Mouse (Mus musculus): ENCODE measurements around the gene Cdc42ep5. TPM values are rescaled to one million over a fixed set of nuclear protein-coding genes. Genes with fewer than 3 reads are reported as not detected.
"Not testable (repeated sequence)": the region's sequence is repeated elsewhere in the genome, so short reads cannot be mapped to it uniquely, and the experiment has no call there.

Cdc42ep5 gene
- total and polyA plus RNA-seq, 2 experiments from 2014 or later = 8.5 to 11.7 TPM

DNA sequence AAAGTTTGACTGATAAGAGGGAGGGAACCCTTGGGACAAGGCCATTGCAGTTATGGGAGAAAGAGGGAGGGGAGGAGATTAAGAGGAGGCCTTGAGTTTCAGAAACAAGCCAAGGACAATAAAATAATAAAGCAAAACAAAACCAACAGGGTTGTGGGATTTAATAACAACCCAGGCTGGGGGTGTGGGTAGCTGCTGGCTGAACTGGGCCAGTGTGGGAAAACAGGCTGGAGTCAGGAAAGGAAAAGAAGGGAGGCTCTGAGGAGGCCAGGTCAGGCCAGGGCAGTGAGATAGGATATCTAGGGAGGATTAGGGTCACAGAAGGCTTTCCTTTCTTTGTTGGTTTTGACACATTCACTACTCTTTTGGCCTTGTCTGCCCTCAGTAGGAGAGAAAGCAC, 2.4 kb upstream of the Cdc42ep5 start:
- Histone ChIP-seq H3K4me2 (ENCODE audit: low read depth, low read length) (no peak overlapping the region), H3K9ac (replicated peaks; ENCODE audit: low read length) (no peak overlapping the region), H3K27me3 (ENCODE audit: insufficient read depth, low read length) (no peaks in the 10 kb centered on the region), H3K36me3 (ENCODE audit: insufficient read depth, low read length) (no peaks in the 10 kb centered on the region), H3K4me1 (ENCODE audit: insufficient read depth, low read length) (peaks cover 2% of the 10 kb centered on the region; the same call in 1 of the 2 replicates), H3K4me3 (ENCODE audit: low read length) (no peak overlapping the region), H3K27ac (no peak overlapping the region), H3K9me3 (ENCODE audit: low read length) (no peaks in the 10 kb centered on the region)
- no peak for TF ChIP-seq CTCF (IDR thresholded peaks at IDR 0.05; ENCODE audit: low read depth)
- ATAC-seq (no peak), DNase-seq (ENCODE audit: low spot score) (no peak)

DNA sequence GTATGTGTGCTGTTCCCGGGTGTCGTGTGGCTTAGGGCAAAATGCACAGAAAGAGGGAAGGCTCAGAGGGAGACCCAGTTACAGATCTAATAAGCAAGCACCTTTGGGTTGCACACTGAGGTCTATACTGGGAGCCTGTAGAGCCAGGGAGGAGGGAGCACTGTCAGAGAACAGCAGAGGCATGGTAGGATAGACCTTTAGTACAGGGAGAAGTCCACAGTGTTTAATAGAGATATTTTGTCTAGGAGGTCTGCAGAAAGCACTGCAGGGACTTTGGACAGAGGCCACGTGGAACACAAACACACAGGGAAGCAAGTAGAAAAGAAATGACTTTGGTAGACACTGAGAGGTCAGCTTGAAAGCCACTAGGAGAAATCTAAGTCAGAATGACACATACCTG, 626 bp upstream of the Cdc42ep5 start:
- H3K4me3 ChIP-seq (ENCODE audit: low read length) = no peak overlapping the region
- no peak for DNase-seq (ENCODE audit: low spot score)
- no peaks in the 10 kb centered on the region for H3K36me3 ChIP-seq (ENCODE audit: insufficient read depth, low read length)
- H3K9ac ChIP-seq (replicated peaks; ENCODE audit: low read length) = no peak overlapping the region
- no peak for TF ChIP-seq CTCF (IDR thresholded peaks at IDR 0.05; ENCODE audit: low read depth)
- no peak for ATAC-seq
- H3K27me3 ChIP-seq (ENCODE audit: insufficient read depth, low read length) = no peaks in the 10 kb centered on the region
- 20% methylated on average over 3 of the region's 3 CpGs for WGBS
- peaks cover 2% of the 10 kb centered on the region; the same call in 1 of the 2 replicates for H3K4me1 ChIP-seq (ENCODE audit: insufficient read depth, low read length)
- H3K4me2 ChIP-seq (ENCODE audit: low read depth, low read length) = peak overlapping the region; percentile 62
- H3K9me3 ChIP-seq (ENCODE audit: low read length) = no peaks in the 10 kb centered on the region
- peak overlapping the region; percentile 16; the same call in 1 of the 2 replicates for H3K27ac ChIP-seq

DNA sequence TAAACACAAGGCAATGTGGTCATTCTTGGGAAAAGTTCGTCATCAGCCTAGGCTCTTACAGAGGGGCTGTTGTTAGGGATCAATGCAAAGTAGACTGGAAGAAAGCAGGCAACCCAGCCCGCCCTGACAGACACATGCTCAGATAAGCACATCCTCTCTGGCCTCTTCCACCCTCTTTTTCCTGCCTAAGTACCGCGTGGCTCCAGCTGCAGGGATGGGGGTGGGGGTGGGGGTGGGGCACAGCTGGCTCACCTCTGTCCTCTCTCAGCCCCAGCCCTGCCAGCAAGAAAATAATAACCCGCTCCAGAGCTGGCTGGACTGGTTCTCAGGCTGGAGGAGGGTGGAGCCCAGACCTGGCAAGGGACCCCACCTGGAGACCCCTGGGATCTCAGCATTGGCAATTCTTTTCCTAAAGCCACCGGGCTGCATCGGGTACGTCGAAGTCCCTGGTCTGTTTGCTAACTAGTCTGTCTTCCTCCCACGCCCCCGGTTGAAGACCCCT, 1.0 kb downstream of the Cdc42ep5 start:
- peak overlapping the region; percentile 34 for H3K4me3 ChIP-seq (ENCODE audit: low read length)
- TF ChIP-seq CTCF (IDR thresholded peaks at IDR 0.05; ENCODE audit: low read depth) = no peak
- no peaks in the 10 kb centered on the region for H3K9me3 ChIP-seq (ENCODE audit: low read length)
- H3K4me2 ChIP-seq (ENCODE audit: low read depth, low read length) = peak overlapping the region; percentile 62
- DNase-seq (ENCODE audit: low spot score) = no peak
- 2% methylated on average over 11 of the region's 11 CpGs for WGBS
- peak; percentile 46; the same call in 1 of the 2 replicates for ATAC-seq
- H3K9ac ChIP-seq (replicated peaks; ENCODE audit: low read length) = no peak overlapping the region
- no peaks in the 10 kb centered on the region for H3K36me3 ChIP-seq (ENCODE audit: insufficient read depth, low read length)
- H3K4me1 ChIP-seq (ENCODE audit: insufficient read depth, low read length) = peaks cover 2% of the 10 kb centered on the region; the same call in 1 of the 2 replicates
- H3K27ac ChIP-seq = no peak overlapping the region
- no peaks in the 10 kb centered on the region for H3K27me3 ChIP-seq (ENCODE audit: insufficient read depth, low read length)

DNA sequence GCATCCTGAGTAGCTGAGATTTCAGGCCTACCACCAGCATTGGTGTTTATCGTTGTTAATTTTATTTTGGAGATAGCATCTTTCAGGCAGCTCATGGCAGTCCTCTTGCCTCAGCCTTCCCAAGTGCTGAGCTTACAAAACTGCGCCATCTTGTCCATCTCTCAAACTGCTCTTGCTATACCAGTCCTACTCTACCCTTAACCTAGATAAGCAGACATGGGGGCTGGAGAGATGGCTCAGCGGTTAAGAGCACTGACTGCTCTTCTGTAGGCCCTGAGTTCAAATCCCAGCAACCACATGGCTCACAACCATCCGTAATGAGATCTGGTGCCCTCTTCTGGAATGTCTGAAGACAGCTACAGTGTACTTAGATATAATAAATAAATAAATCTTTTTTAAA, 3.1 kb downstream of the Cdc42ep5 start:
- ATAC-seq; H3K4me2 ChIP-seq (ENCODE audit: low read depth, low read length); H3K9me3 ChIP-seq (ENCODE audit: low read length); H3K36me3 ChIP-seq (ENCODE audit: insufficient read depth, low read length); H3K4me3 ChIP-seq (ENCODE audit: low read length); DNase-seq (ENCODE audit: low spot score); H3K27me3 ChIP-seq (ENCODE audit: insufficient read depth, low read length); H3K9ac ChIP-seq (replicated peaks; ENCODE audit: low read length); H3K4me1 ChIP-seq (ENCODE audit: insufficient read depth, low read length); H3K27ac ChIP-seq: not testable (repeated sequence)
- WGBS = 93% methylated on average over 4 of the region's 4 CpGs

DNA sequence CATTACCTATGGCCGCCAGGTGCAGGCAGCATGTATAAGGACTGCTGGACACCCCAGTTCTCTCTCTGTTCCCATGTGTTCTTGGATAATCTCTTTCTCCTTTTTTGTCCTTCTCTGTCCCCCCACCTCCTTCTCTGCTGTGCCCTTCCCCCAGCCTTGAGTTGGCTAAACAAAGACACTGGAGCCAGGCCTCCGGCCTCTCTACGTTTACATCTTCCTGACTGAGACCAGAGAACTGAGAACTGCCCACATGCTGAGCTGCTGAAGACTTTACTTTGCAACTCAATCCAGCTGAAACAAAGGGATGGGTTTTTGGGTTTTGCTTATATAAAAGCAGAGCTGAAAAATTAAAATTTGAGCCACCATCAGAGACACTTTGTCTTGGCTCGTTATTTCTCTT, 9.7 kb downstream of the Cdc42ep5 start:
- Histone ChIP-seq H3K9ac (replicated peaks; ENCODE audit: low read length) (no peak overlapping the region), H3K4me3 (ENCODE audit: low read length) (no peak overlapping the region), H3K4me2 (ENCODE audit: low read depth, low read length) (no peak overlapping the region), H3K36me3 (ENCODE audit: insufficient read depth, low read length) (no peaks in the 10 kb centered on the region), H3K9me3 (ENCODE audit: low read length) (no peaks in the 10 kb centered on the region), H3K27me3 (ENCODE audit: insufficient read depth, low read length) (0 out of 2 replicates have a peak, but pooled peaks cover 3% of the 10 kb centered on the region), H3K4me1 (ENCODE audit: insufficient read depth, low read length) (peaks cover 8% of the 10 kb centered on the region; the same call in 1 of the 2 replicates), H3K27ac (no peak overlapping the region)
- TF ChIP-seq CTCF (IDR thresholded peaks at IDR 0.05; ENCODE audit: low read depth) = no peak
- 35% methylated on average over 4 of the region's 4 CpGs for WGBS
- no peak for ATAC-seq
- DNase-seq (ENCODE audit: low spot score) = no peak

DNA sequence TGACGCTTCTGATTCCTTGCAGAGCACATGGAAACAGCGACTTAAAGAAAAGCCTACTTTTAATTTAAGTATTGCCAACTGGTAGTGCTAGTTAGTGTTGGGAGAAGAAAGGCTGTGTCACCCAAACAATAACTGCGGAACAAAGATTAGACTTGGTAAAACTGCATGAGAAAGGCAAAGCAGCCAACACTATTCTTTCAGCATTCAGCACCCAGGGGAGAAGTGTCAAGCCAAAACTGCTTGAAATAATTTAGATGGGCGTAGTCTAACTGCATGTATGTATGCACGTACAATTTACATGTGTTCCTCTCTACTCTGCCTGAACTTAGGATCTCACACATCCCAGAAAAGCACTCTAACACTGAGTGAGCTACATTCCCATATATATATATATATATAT, 10.3 kb downstream of the Cdc42ep5 start:
- Histone ChIP-seq H3K4me3 (ENCODE audit: low read length) (no peak overlapping the region), H3K4me1 (ENCODE audit: insufficient read depth, low read length) (peaks cover 8% of the 10 kb centered on the region; the same call in 1 of the 2 replicates), H3K36me3 (ENCODE audit: insufficient read depth, low read length) (no peaks in the 10 kb centered on the region), H3K27me3 (ENCODE audit: insufficient read depth, low read length) (0 out of 2 replicates have a peak, but pooled peaks cover 3% of the 10 kb centered on the region), H3K4me2 (ENCODE audit: low read depth, low read length) (no peak overlapping the region), H3K9me3 (ENCODE audit: low read length) (no peaks in the 10 kb centered on the region), H3K27ac (no peak overlapping the region), H3K9ac (replicated peaks; ENCODE audit: low read length) (no peak overlapping the region)
- ATAC-seq = no peak
- WGBS = 67% methylated on average over 5 of the region's 5 CpGs
- no peak for DNase-seq (ENCODE audit: low spot score)
- no peak for TF ChIP-seq CTCF (IDR thresholded peaks at IDR 0.05; ENCODE audit: low read depth)

DNA sequence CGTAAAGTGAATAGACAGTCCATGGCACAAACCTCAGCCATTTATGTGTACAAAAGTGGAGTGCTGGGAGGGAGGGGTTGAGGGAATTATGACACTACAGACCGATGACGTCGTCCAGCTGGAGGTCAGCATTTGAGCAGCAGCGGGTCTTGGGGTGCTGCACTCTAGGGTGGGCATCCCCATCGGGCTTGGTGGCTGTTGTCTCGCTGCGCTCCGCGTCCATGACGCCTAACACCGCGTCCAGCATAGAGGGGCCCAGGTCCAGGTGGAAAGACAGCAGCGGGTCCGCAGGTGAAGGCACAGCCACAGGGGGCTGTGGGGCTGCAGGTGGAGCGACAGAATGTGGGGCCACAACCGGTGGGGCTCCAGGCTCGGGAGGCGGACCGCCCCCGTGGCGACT, 13.4 kb downstream of the Cdc42ep5 start:
- Histone ChIP-seq H3K4me2 (ENCODE audit: low read depth, low read length) (peak overlapping the region; percentile 96), H3K36me3 (ENCODE audit: insufficient read depth, low read length) (peaks cover 14% of the 10 kb centered on the region), H3K9me3 (ENCODE audit: low read length) (no peaks in the 10 kb centered on the region), H3K4me3 (ENCODE audit: low read length) (peak overlapping the region; percentile 52), H3K27ac (no peak overlapping the region), H3K27me3 (ENCODE audit: insufficient read depth, low read length) (0 out of 2 replicates have a peak, but pooled peaks cover 3% of the 10 kb centered on the region), H3K4me1 (ENCODE audit: insufficient read depth, low read length) (peaks cover 16% of the 10 kb centered on the region; the same call in 1 of the 2 replicates), H3K9ac (replicated peaks; ENCODE audit: low read length) (peak overlapping the region; percentile 66; the same call in 1 of the 2 replicates)
- DNase-seq (ENCODE audit: low spot score) = no peak
- ATAC-seq = peak; percentile 18
- TF ChIP-seq CTCF (IDR thresholded peaks at IDR 0.05; ENCODE audit: low read depth) = no peak
- WGBS = 8% methylated on average over 22 of the region's 22 CpGs

All from hindbrain, postnatal 0 days (tissue).